Mouse (Mus musculus): Measurements from ENCODE around the gene Cacna1c.

Cacna1c gene

GRCm38 (mm10) chr6:118538627-118539026 lies 657.6 kb downstream of the Cacna1c start:
- no peak for DNase-seq
